Mouse (Mus musculus): ENCODE data around the gene Dlgap5. TPM values are rescaled to one million over a fixed set of nuclear protein-coding genes. Genes with fewer than 3 reads are reported as not detected.
"Not testable (repeated sequence)": the region's sequence is repeated elsewhere in the genome, so short reads cannot be mapped to it uniquely, and the experiment has no call there.

The Dlgap5 gene
- total RNA-seq (2022), result not detected

- DNase-seq (ENCODE audit: low spot score in 2 of 2), result peak; percentile 83 to 87
Measured at GRCm38 (mm10) chr14:47417775-47418665, at the start of gene Dlgap5. Gene Dlgap5 (minus strand): TSS chr14:47418407.

- no peak for DNase-seq (ENCODE audit: low spot score in 2 of 2)
Measured at GRCm38 (mm10) chr14:47465468-47466175, 47.4 kb upstream of the Dlgap5 start.

GRCm38 (mm10) chr14:47464426-47464825 lies 46.2 kb upstream of the Dlgap5 start:
- no peak for DNase-seq (ENCODE audit: low spot score in 2 of 2)

GRCm38 (mm10) chr14:47462877-47463460 lies 44.8 kb upstream of the Dlgap5 start:
- DNase-seq (ENCODE audit: low spot score in 2 of 2), result no peak

GRCm38 (mm10) chr14:47462453-47462852 lies 44.2 kb upstream of the Dlgap5 start:
- DNase-seq (ENCODE audit: low spot score in 2 of 2), result no peak

GRCm38 (mm10) chr14:47461997-47462396 lies 43.8 kb upstream of the Dlgap5 start:
- DNase-seq (ENCODE audit: low spot score in 2 of 2), result no peak

- DNase-seq (ENCODE audit: low spot score in 2 of 2), result no peak
Measured at GRCm38 (mm10) chr14:47459556-47459955, 41.3 kb upstream of the Dlgap5 start.

GRCm38 (mm10) chr14:47450121-47450520 lies 31.9 kb upstream of the Dlgap5 start, which contains the start of gene Fbxo34:
Gene Fbxo34 (plus strand): TSS chr14:47450421.
- DNase-seq (ENCODE audit: low spot score in 2 of 2), result not testable (repeated sequence)

- DNase-seq (ENCODE audit: low spot score in 2 of 2), result no peak
Measured at GRCm38 (mm10) chr14:47445331-47446095, 27.3 kb upstream of the Dlgap5 start.

- DNase-seq (ENCODE audit: low spot score in 2 of 2), result no peak
Measured at GRCm38 (mm10) chr14:47444907-47445306, 26.7 kb upstream of the Dlgap5 start.

- no peak for DNase-seq (ENCODE audit: low spot score in 2 of 2)
Measured at GRCm38 (mm10) chr14:47438947-47439346, 20.7 kb upstream of the Dlgap5 start.

- no peak for DNase-seq (ENCODE audit: low spot score in 2 of 2)
Measured at GRCm38 (mm10) chr14:47432987-47433386, 14.8 kb upstream of the Dlgap5 start.

- DNase-seq (ENCODE audit: low spot score in 2 of 2), result no peak
Measured at GRCm38 (mm10) chr14:47422466-47422865, 4.3 kb upstream of the Dlgap5 start.

- DNase-seq (ENCODE audit: low spot score in 2 of 2), result no peak
Measured at GRCm38 (mm10) chr14:47421606-47422005, 3.4 kb upstream of the Dlgap5 start.

- DNase-seq (ENCODE audit: low spot score in 2 of 2), result no peak
Measured at GRCm38 (mm10) chr14:47419723-47420276, 1.6 kb upstream of the Dlgap5 start.

GRCm38 (mm10) chr14:47419034-47419625 lies 923 bp upstream of the Dlgap5 start:
- no peak for DNase-seq (ENCODE audit: low spot score in 2 of 2)

GRCm38 (mm10) chr14:47418666-47418991 lies 422 bp upstream of the Dlgap5 start:
- DNase-seq (ENCODE audit: low spot score in 2 of 2), result no peak

GRCm38 (mm10) chr14:47417346-47417745 lies 861 bp downstream of the Dlgap5 start:
- DNase-seq (ENCODE audit: low spot score in 2 of 2), result no peak

GRCm38 (mm10) chr14:47406000-47406399 lies 12.2 kb downstream of the Dlgap5 start:
- no peak for DNase-seq (ENCODE audit: low spot score in 2 of 2)

- no peak for DNase-seq (ENCODE audit: low spot score in 2 of 2)
Measured at GRCm38 (mm10) chr14:47402735-47403134, 15.5 kb downstream of the Dlgap5 start.
